Mouse (Mus musculus) kidney, embryonic 15.5 days (tissue): Measurements from ENCODE around the gene Zfp64. TPM values are rescaled to one million over a fixed set of nuclear protein-coding genes. Genes with fewer than 3 reads are reported as not detected.
A peak's percentile ranks its signal among the peaks of the same experiment; 100 is the strongest.

ENCODE experiments used
- ATAC-seq: fragments of 200-750 bp; cut with Nextera tagmentation; replicated peaks from 2 replicates; pipeline ENCODE4 v1.8.0; 2017; ENCODE audit warnings: moderate TSS enrichment; ENCODE audit not compliant: low FRiP score
- H3K27ac ChIP-seq: fragments of 300-500 bp; sonication (generic); 2 replicates; pipeline ENCODE4 v1.5.1; 2015; ENCODE audit warnings: mild to moderate bottlenecking, inconsistent platforms
- H3K27me3 ChIP-seq: fragments of 300-500 bp; sonication (generic); 2 replicates; pipeline ENCODE4 v1.6.1; 2015; ENCODE audit warnings: inconsistent platforms
- H3K36me3 ChIP-seq: fragments of 300-500 bp; sonication (generic); 2 replicates; pipeline ENCODE4 v1.6.1; 2015; ENCODE audit warnings: inconsistent platforms
- H3K4me1 ChIP-seq: fragments of 300-500 bp; sonication (generic); 2 replicates; pipeline ENCODE4 v1.6.1; 2015; ENCODE audit warnings: inconsistent platforms
- H3K4me2 ChIP-seq: fragments of 300-500 bp; sonication (generic); 2 replicates; pipeline ENCODE4 v1.6.1; 2015; ENCODE audit warnings: moderate library complexity, mild to moderate bottlenecking, inconsistent platforms
- H3K4me3 ChIP-seq: fragments of 300-500 bp; sonication (generic); replicated peaks from 2 replicates; pipeline ENCODE4 v1.5.1; 2015; ENCODE audit warnings: mild to moderate bottlenecking, inconsistent platforms
- H3K9ac ChIP-seq: fragments of 300-500 bp; sonication (generic); 2 replicates; pipeline ENCODE4 v1.6.1; 2015; ENCODE audit warnings: mild to moderate bottlenecking, inconsistent platforms
- H3K9me3 ChIP-seq: fragments of 300-500 bp; sonication (generic); replicated peaks from 2 replicates; pipeline ENCODE4 v1.6.1; 2016; ENCODE audit warnings: inconsistent platforms
- WGBS: fragments of 180-500 bp; shearing (Covaris S2); methylation state at CpG from one replicate; pipeline ENCODE4 v1.1.7; 2015; ENCODE audit warnings: mixed read lengths; 5-methylcytosine and 5-hydroxymethylcytosine counted together
- polyA plus RNA-seq: library from polyadenylated mRNA; unstranded; fragments of >200 nt; fragmentation: Nextera tagmentation; extraction: Ambion mirVana; gene quantifications from 2 replicates; pipeline ENCODE4 v1.2.1, GENCODE M21; 2015

Zfp64 gene
- polyA plus RNA-seq, 1 experiment from 2014 or later, result 27.8 TPM

GRCm38 (mm10) chr2:168882997-168883396 is 72.4 kb downstream of the Zfp64 start:
- 92% methylated on average over 1 of the region's 1 CpGs for WGBS
- ATAC-seq, result no peak
- Histone ChIP-seq H3K4me1 (no peaks in the 10 kb centered on the region), H3K36me3 (no peaks in the 10 kb centered on the region), H3K27ac (no peak overlapping the region), H3K9ac (no peak overlapping the region), H3K4me3 (no peak overlapping the region), H3K27me3 (no peaks in the 10 kb centered on the region), H3K9me3 (no peaks in the 10 kb centered on the region), H3K4me2 (no peak overlapping the region)

- Histone ChIP-seq H3K27ac (no peak overlapping the region), H3K9me3 (no peaks in the 10 kb centered on the region), H3K27me3 (no peaks in the 10 kb centered on the region), H3K4me1 (0 out of 2 replicates have a peak, but pooled peaks cover 1% of the 10 kb centered on the region), H3K9ac (no peak overlapping the region), H3K4me3 (no peak overlapping the region), H3K36me3 (no peaks in the 10 kb centered on the region), H3K4me2 (no peak overlapping the region)
- no peak for ATAC-seq
- 46% methylated on average over 5 of the region's 5 CpGs for WGBS
Observed at GRCm38 (mm10) chr2:168881927-168882326, 73.5 kb downstream of the Zfp64 start.

GRCm38 (mm10) chr2:168879573-168879972 is 75.8 kb downstream of the Zfp64 start:
- Histone ChIP-seq H3K4me2 (no peak overlapping the region), H3K9ac (no peak overlapping the region), H3K36me3 (no peaks in the 10 kb centered on the region), H3K27ac (no peak overlapping the region), H3K4me3 (no peak overlapping the region), H3K4me1 (0 out of 2 replicates have a peak, but pooled peaks cover 5% of the 10 kb centered on the region), H3K27me3 (0 out of 2 replicates have a peak, but pooled peaks cover 2% of the 10 kb centered on the region), H3K9me3 (no peaks in the 10 kb centered on the region)
- ATAC-seq, result no peak
- 85% methylated on average over 10 of the region's 10 CpGs for WGBS

GRCm38 (mm10) chr2:168878708-168879107 is 76.7 kb downstream of the Zfp64 start:
- no peaks in the 10 kb centered on the region for H3K9me3 ChIP-seq
- 0 out of 2 replicates have a peak, but pooled peaks cover 2% of the 10 kb centered on the region for H3K27me3 ChIP-seq
- H3K4me3 ChIP-seq, result no peak overlapping the region
- no peaks in the 10 kb centered on the region for H3K36me3 ChIP-seq
- ATAC-seq, result no peak
- no peak overlapping the region for H3K27ac ChIP-seq
- 0 out of 2 replicates have a peak, but pooled peaks cover 5% of the 10 kb centered on the region for H3K4me1 ChIP-seq
- H3K4me2 ChIP-seq, result no peak overlapping the region
- WGBS, result 68% methylated on average over 8 of the region's 8 CpGs
- no peak overlapping the region for H3K9ac ChIP-seq

GRCm38 (mm10) chr2:168878158-168878557 is 77.2 kb downstream of the Zfp64 start:
- H3K4me2 ChIP-seq, result no peak overlapping the region
- no peak overlapping the region for H3K9ac ChIP-seq
- no peaks in the 10 kb centered on the region for H3K36me3 ChIP-seq
- 0 out of 2 replicates have a peak, but pooled peaks cover 2% of the 10 kb centered on the region for H3K27me3 ChIP-seq
- no peak overlapping the region for H3K27ac ChIP-seq
- no peak for ATAC-seq
- 88% methylated on average over 4 of the region's 4 CpGs for WGBS
- no peak overlapping the region for H3K4me3 ChIP-seq
- H3K9me3 ChIP-seq, result no peaks in the 10 kb centered on the region
- H3K4me1 ChIP-seq, result peaks cover 7% of the 10 kb centered on the region

- no peak for ATAC-seq
- H3K9ac ChIP-seq, result no peak overlapping the region
- 72% methylated on average over 10 of the region's 10 CpGs for WGBS
Observed at GRCm38 (mm10) chr2:168876631-168877030, 78.8 kb downstream of the Zfp64 start.

DNA sequence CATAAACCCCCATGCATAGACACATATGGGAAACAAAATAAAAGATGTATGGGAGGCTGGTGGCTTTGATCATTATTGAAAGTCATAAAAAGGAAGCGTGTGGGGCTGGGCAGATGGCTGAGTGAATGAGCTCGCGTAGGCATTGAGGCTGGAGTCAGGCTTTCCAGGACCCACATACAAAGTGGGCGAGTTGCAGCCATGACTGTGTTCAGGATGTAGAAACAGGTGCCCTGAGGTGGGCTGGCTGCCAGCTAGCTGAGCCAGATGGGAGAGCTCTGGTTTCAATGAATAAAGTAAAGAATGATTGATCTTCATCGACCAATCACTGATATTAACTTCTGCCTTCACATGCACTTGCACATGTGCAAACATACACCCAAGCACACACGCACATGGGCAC is 80.9 kb downstream of the Zfp64 start:
- no peak for ATAC-seq
- Histone ChIP-seq H3K27me3 (0 out of 2 replicates have a peak, but pooled peaks cover 2% of the 10 kb centered on the region), H3K4me1 (peaks cover 23% of the 10 kb centered on the region), H3K9ac (no peak overlapping the region), H3K36me3 (no peaks in the 10 kb centered on the region), H3K27ac (no peak overlapping the region), H3K9me3 (no peaks in the 10 kb centered on the region), H3K4me2 (no peak overlapping the region), H3K4me3 (no peak overlapping the region)
- 88% methylated on average over 6 of the region's 6 CpGs for WGBS

More at GRCm38 (mm10) chr2:168876631-168877030, 78.8 kb downstream of the Zfp64 start:
- no peak overlapping the region for H3K27ac ChIP-seq
- H3K27me3 ChIP-seq, result 0 out of 2 replicates have a peak, but pooled peaks cover 2% of the 10 kb centered on the region
- H3K4me2 ChIP-seq, result no peak overlapping the region
- H3K36me3 ChIP-seq, result no peaks in the 10 kb centered on the region
- H3K9me3 ChIP-seq, result no peaks in the 10 kb centered on the region
- H3K4me1 ChIP-seq, result peaks cover 22% of the 10 kb centered on the region
- no peak overlapping the region for H3K4me3 ChIP-seq

GRCm38 (mm10) chr2:168871767-168872511 is 83.4 kb downstream of the Zfp64 start:
- no peaks in the 10 kb centered on the region for H3K9me3 ChIP-seq
- ATAC-seq, result 0 out of 2 replicates have a peak, but pooled peaks have one; percentile 9
- peak overlapping the region; percentile 5; the same call in 1 of the 2 replicates for H3K4me3 ChIP-seq
- no peaks in the 10 kb centered on the region for H3K36me3 ChIP-seq
- peaks cover 21% of the 10 kb centered on the region for H3K4me1 ChIP-seq
- H3K9ac ChIP-seq, result no peak overlapping the region
- H3K27ac ChIP-seq, result no peak overlapping the region
- WGBS, result 21% methylated on average over 22 of the region's 22 CpGs
- H3K27me3 ChIP-seq, result 0 out of 2 replicates have a peak, but pooled peaks cover 2% of the 10 kb centered on the region
- H3K4me2 ChIP-seq, result peak overlapping the region; percentile 50

- 67% methylated on average over 4 of the region's 4 CpGs for WGBS
- no peaks in the 10 kb centered on the region for H3K36me3 ChIP-seq
- no peak overlapping the region for H3K4me2 ChIP-seq
Observed at GRCm38 (mm10) chr2:168870480-168870879, 84.9 kb downstream of the Zfp64 start.

GRCm38 (mm10) chr2:168866942-168867341 is 88.4 kb downstream of the Zfp64 start:
- Histone ChIP-seq H3K9me3 (no peaks in the 10 kb centered on the region), H3K4me1 (peaks cover 9% of the 10 kb centered on the region), H3K27ac (no peak overlapping the region), H3K9ac (no peak overlapping the region), H3K4me2 (no peak overlapping the region), H3K27me3 (no peaks in the 10 kb centered on the region), H3K4me3 (no peak overlapping the region), H3K36me3 (no peaks in the 10 kb centered on the region)
- WGBS, result 77% methylated on average over 8 of the region's 8 CpGs
- no peak for ATAC-seq

More at GRCm38 (mm10) chr2:168870480-168870879, 84.9 kb downstream of the Zfp64 start:
- no peaks in the 10 kb centered on the region for H3K9me3 ChIP-seq
- H3K9ac ChIP-seq, result no peak overlapping the region
- no peak for ATAC-seq
- H3K4me1 ChIP-seq, result peaks cover 18% of the 10 kb centered on the region
- no peak overlapping the region for H3K4me3 ChIP-seq
- 0 out of 2 replicates have a peak, but pooled peaks cover 2% of the 10 kb centered on the region for H3K27me3 ChIP-seq
- no peak overlapping the region for H3K27ac ChIP-seq

DNA sequence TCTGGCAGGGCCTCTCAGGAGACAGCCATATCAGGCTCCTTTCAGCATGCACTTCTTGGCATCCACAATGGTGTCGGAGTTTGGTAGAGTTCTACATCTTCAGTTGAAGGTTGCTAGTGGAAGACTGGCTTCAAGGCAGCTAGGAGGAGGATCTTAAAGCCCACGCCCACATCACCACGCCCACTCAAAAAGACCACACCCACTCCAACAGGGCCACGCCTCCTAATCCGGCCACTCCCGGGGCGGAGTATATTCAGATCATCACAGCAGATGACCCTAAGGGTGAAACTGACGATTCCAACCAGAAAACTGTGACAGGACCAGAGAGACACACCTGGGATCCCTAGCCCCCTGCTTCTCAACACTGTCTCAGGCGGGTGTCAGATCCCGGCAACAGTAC is 89.0 kb downstream of the Zfp64 start:
- no peak overlapping the region for H3K9ac ChIP-seq
- H3K27me3 ChIP-seq, result no peaks in the 10 kb centered on the region
- ATAC-seq, result no peak
- no peak overlapping the region for H3K4me2 ChIP-seq
- H3K4me3 ChIP-seq, result no peak overlapping the region
- WGBS, result 76% methylated on average over 10 of the region's 10 CpGs
- 0 out of 2 replicates have a peak, but pooled peaks cover 5% of the 10 kb centered on the region for H3K4me1 ChIP-seq
- H3K27ac ChIP-seq, result no peak overlapping the region
- H3K36me3 ChIP-seq, result no peaks in the 10 kb centered on the region
- no peaks in the 10 kb centered on the region for H3K9me3 ChIP-seq

GRCm38 (mm10) chr2:168864905-168865304 is 90.5 kb downstream of the Zfp64 start:
- H3K4me1 ChIP-seq, result 0 out of 2 replicates have a peak, but pooled peaks cover 5% of the 10 kb centered on the region
- H3K4me3 ChIP-seq, result no peak overlapping the region
- no peak overlapping the region for H3K4me2 ChIP-seq
- no peaks in the 10 kb centered on the region for H3K36me3 ChIP-seq
- 84% methylated on average over 5 of the region's 5 CpGs for WGBS
- no peak overlapping the region for H3K27ac ChIP-seq
- no peak for ATAC-seq
- H3K9me3 ChIP-seq, result no peaks in the 10 kb centered on the region
- no peak overlapping the region for H3K9ac ChIP-seq
- H3K27me3 ChIP-seq, result peaks cover 11% of the 10 kb centered on the region; the same call in 1 of the 2 replicates
